ENCODE assay signal across 11 mouse cellular contexts in genomic region chr13:90823877-90824276, GRCm38 (mm10).
DNase-seq lines count a peak whose midpoint lies in the region; ATAC-seq and TF ChIP-seq lines count a peak whose summit lies in the region.
"Had no signal": no experiment of that assay in that cellular context is flagged by ENCODE, and none has a peak within 500 bp of the region (broad histone marks: within the 10 kb centered on the region; RNA-seq: fewer than 3 reads in every experiment).

No protein-coding gene starts in this region.

- H3K4me1 ChIP-seq in heart, postnatal 0 days (ENCODE audit: control insufficient read depth, insufficient read depth), result 0 out of 2 replicates have a peak, but pooled peaks cover 3% of the 10 kb centered on the region
- H3K4me1 ChIP-seq in heart, embryonic 10.5 days, result 0 out of 2 replicates have a peak, but pooled peaks cover 6% of the 10 kb centered on the region
- H3K4me1 ChIP-seq: embryonic facial prominence, embryonic 15.5 days had no signal

- H3K27me3 ChIP-seq in heart, postnatal 0 days (ENCODE audit: control insufficient read depth, insufficient read depth, low read length), result no peaks in the 10 kb centered on the region
- H3K27me3 ChIP-seq in heart, embryonic 10.5 days (ENCODE audit: insufficient read depth, poor library complexity, severe bottlenecking), result no peaks in the 10 kb centered on the region
- H3K27me3 ChIP-seq: embryonic facial prominence, embryonic 15.5 days had no signal

- no peak overlapping the region for H3K27ac ChIP-seq in heart, postnatal 0 days (ENCODE audit: low read depth)
- no peak overlapping the region for H3K27ac ChIP-seq in heart, embryonic 10.5 days
- H3K27ac ChIP-seq: embryonic facial prominence, embryonic 15.5 days had no signal

- intact Hi-C loops in left cerebral cortex, postnatal 25 days (cut with DNase I), result no loop called here

- ATAC-seq in heart, postnatal 0 days (ENCODE audit: insufficient read depth, low read depth), result no peak
- ATAC-seq: forebrain, embryonic 16.5 days had no signal

- no peaks in the 10 kb centered on the region for H3K36me3 ChIP-seq in heart, postnatal 0 days (replicated peaks; ENCODE audit: control insufficient read depth, insufficient read depth, low read length)
- no peaks in the 10 kb centered on the region for H3K36me3 ChIP-seq in heart, embryonic 10.5 days
- H3K36me3 ChIP-seq: embryonic facial prominence, embryonic 15.5 days had no signal

- peak; percentile 43 for TF ChIP-seq CTCF in heart, postnatal 0 days (IDR thresholded peaks at IDR 0.05; ENCODE audit: low read depth)

- WGBS in heart, postnatal 0 days, result 55% methylated on average over 5 of the region's 5 CpGs
- 73% methylated on average over 5 of the region's 5 CpGs for WGBS in heart, embryonic 10.5 days

- no peak for TF ChIP-seq EP300 in heart, postnatal 0 days (IDR thresholded peaks at IDR 0.05; ENCODE audit: low read depth)

- H3K9me3 ChIP-seq in heart, postnatal 0 days (replicated peaks; ENCODE audit: control insufficient read depth, low read length), result no peaks in the 10 kb centered on the region
- no peaks in the 10 kb centered on the region for H3K9me3 ChIP-seq in heart, embryonic 10.5 days
- H3K9me3 ChIP-seq: embryonic facial prominence, embryonic 15.5 days had no signal

- H3K4me3 ChIP-seq in heart, postnatal 0 days (ENCODE audit: low read depth, low read length), result no peak overlapping the region
- no peak overlapping the region for H3K4me3 ChIP-seq in heart, embryonic 10.5 days
- H3K4me3 ChIP-seq: embryonic facial prominence, embryonic 15.5 days; myocyte had no signal

- no peak overlapping the region for H3K9ac ChIP-seq in heart, postnatal 0 days (replicated peaks; ENCODE audit: low read depth, low read length)
- H3K9ac ChIP-seq: embryonic facial prominence, embryonic 15.5 days had no signal

- peak; percentile 9 for DNase-seq in adrenal gland, postnatal 10 days
- DNase-seq in adrenal gland, postnatal 4 days (ENCODE audit: low spot score in 2 of 2), result no peak
- peak; percentile 14 for DNase-seq in heart, postnatal 0 days (ENCODE audit: low spot score)
- DNase-seq in heart, embryonic 10.5 days (ENCODE audit: low spot score), result no peak
- peak; percentile 12 to 34 for DNase-seq in left cerebral cortex, postnatal 25 days (ENCODE audit: low spot score in 2 of 2)
- DNase-seq in left cerebral cortex, adult 8-10 months (ENCODE audit: low spot score in 2 of 2), result no peak
- peak; percentile 68 for DNase-seq in 3T3-L1 (ENCODE audit: low read depth, low spot score)
- DNase-seq in cerebellum, adult 9-10 months, result no peak

- H3K4me2 ChIP-seq in heart, postnatal 0 days (ENCODE audit: low read depth, low read length), result no peak overlapping the region
- H3K4me2 ChIP-seq: embryonic facial prominence, embryonic 15.5 days had no signal

Comparison
In these comparisons a context has a peak if more than half of its experiments do, and no peak if none do; other contexts are left out.
1. DNase-seq: peak in adrenal gland, postnatal 10 days (single experiment), heart, postnatal 0 days (single experiment), left cerebral cortex, postnatal 25 days (2 of 2) and 3T3-L1 (single experiment); none in adrenal gland, postnatal 4 days (0 of 2), heart, embryonic 10.5 days (single experiment), left cerebral cortex, adult 8-10 months (0 of 2) and cerebellum, adult 9-10 months (single experiment).